11 mouse cellular contexts compared by ENCODE assay signal in the genomic region with DNA sequence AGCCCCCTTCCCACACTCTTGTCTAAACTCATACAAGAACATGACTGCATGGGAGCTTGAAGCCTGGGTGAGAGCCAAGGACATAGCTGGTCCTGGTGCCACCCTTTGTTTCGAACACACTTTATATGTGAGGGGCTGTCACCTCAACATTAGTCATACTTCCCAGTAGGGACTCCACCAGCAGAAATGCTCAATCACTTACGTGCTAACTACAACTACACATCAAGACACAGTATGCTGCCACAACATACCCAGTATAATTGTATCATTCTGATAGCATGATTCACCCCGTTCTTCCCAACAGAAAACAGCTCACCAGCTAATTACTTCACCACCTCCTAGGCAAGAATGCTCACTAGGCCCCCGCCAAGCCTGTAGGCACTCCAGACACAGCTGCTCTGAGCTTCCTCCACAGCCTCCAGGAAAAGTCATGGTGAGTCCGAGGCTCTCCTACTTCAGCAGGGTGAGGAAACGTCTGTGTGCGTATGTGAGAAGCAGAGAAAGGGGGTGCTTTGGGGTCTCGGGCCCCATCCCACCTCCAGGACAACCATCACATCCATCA.
DNase-seq lines count a peak whose midpoint lies in the region.
"Had no signal": no experiment of that assay in that cellular context is flagged by ENCODE, and none has a peak within 500 bp of the region (broad histone marks: within the 10 kb centered on the region; RNA-seq: fewer than 3 reads in every experiment).

No protein-coding gene starts in this region.

- DNase-seq in heart, adult 11 months: peak; percentile 64
- DNase-seq in heart, postnatal 25 days (ENCODE audit: low spot score): no peak
- peak; percentile 53 to 64 for DNase-seq in left cerebral cortex, adult 18-20 months (ENCODE audit: low spot score in 2 of 2)
- no peak for DNase-seq in left cerebral cortex, postnatal 4 days
- peak; percentile 89 for DNase-seq in brain, adult 2 months (ENCODE audit: low read depth, low spot score)
- DNase-seq in telencephalon, adult 2 months (ENCODE audit: low read depth, low spot score): peak; percentile 47
- no peak for DNase-seq in kidney, postnatal 4 days
- DNase-seq: kidney, adult 2 months; kidney, postnatal 25 days; liver, embryonic 13.5 days; thymus, postnatal 36 days had no signal

- intact Hi-C loops in heart, postnatal 25 days (cut with DNase I): no loop called here
- intact Hi-C loops in left cerebral cortex, postnatal 4 days (cut with DNase I): no loop called here

Comparison
In these comparisons a context has a peak if more than half of its experiments do, and no peak if none do; other contexts are left out.
1. DNase-seq: peak in heart, adult 11 months (single experiment), left cerebral cortex, adult 18-20 months (2 of 2), brain, adult 2 months (single experiment) and telencephalon, adult 2 months (single experiment); none in heart, postnatal 25 days (single experiment), left cerebral cortex, postnatal 4 days (single experiment) and kidney, postnatal 4 days (0 of 2).